16 mouse cellular contexts compared by ENCODE assay signal in genomic region chr2:59648444-59648843, GRCm38 (mm10). TPM values are rescaled to one million over a fixed set of nuclear protein-coding genes. Genes with fewer than 3 reads are reported as not detected.
DNase-seq lines count a peak whose midpoint lies in the region; ATAC-seq lines count a peak whose summit lies in the region.
"Had no signal": no experiment of that assay in that cellular context is flagged by ENCODE, and none has a peak within 500 bp of the region (broad histone marks: within the 10 kb centered on the region; RNA-seq: fewer than 3 reads in every experiment).

No protein-coding gene starts in this region.

- WGBS in heart, embryonic 14.5 days: 33% methylated on average over 12 of the region's 12 CpGs
- WGBS in forebrain, embryonic 12.5 days: 8% methylated on average over 12 of the region's 12 CpGs
- 7% methylated on average over 12 of the region's 12 CpGs for WGBS in hindbrain, embryonic 16.5 days
- WGBS in neural tube, embryonic 13.5 days: 11% methylated on average over 12 of the region's 12 CpGs

- H3K36me3 ChIP-seq in heart, embryonic 14.5 days (ENCODE audit: control insufficient read depth, insufficient read depth, low read length): no peaks in the 10 kb centered on the region
- H3K36me3 ChIP-seq in forebrain, embryonic 12.5 days (replicated peaks): no peaks in the 10 kb centered on the region
- H3K36me3 ChIP-seq in hindbrain, embryonic 16.5 days (ENCODE audit: control insufficient read depth, insufficient read depth, low read length): no peaks in the 10 kb centered on the region
- H3K36me3 ChIP-seq in neural tube, embryonic 13.5 days: no peaks in the 10 kb centered on the region
- H3K36me3 ChIP-seq: liver, embryonic 15.5 days had no signal

- no peak overlapping the region for H3K9ac ChIP-seq in heart, embryonic 14.5 days (ENCODE audit: low read length)
- H3K9ac ChIP-seq in forebrain, embryonic 12.5 days: no peak overlapping the region
- H3K9ac ChIP-seq in hindbrain, embryonic 16.5 days (ENCODE audit: low read depth, low read length): no peak overlapping the region
- H3K9ac ChIP-seq in neural tube, embryonic 13.5 days: no peak overlapping the region; the same call in 1 of the 2 replicates
- H3K9ac ChIP-seq: liver, embryonic 15.5 days had no signal

- ATAC-seq in heart, embryonic 14.5 days (ENCODE audit: insufficient number of reproducible peaks, insufficient read depth, low FRiP score, low read depth): no peak
- ATAC-seq in forebrain, embryonic 12.5 days (ENCODE audit: low FRiP score): no peak
- ATAC-seq in hindbrain, embryonic 16.5 days: peak; percentile 31; the same call in 1 of the 2 replicates
- ATAC-seq in neural tube, embryonic 13.5 days (ENCODE audit: low read depth): no peak

- no peak for DNase-seq in heart, adult 18-20 months
- DNase-seq in adrenal gland, adult (ENCODE audit: inconsistent age in 2 of 2, low spot score in 1 of 2): no peak
- DNase-seq in ovary, adult 18-20 months (ENCODE audit: low spot score): no peak
- no peak for DNase-seq in gastrocnemius, postnatal 36 days
- DNase-seq: cerebellum, adult 11-12 months; heart, adult 11 months; kidney, postnatal 36 days; right cerebral cortex, postnatal 25 days; thymus, postnatal 4 days had no signal

- no peaks in the 10 kb centered on the region for H3K27me3 ChIP-seq in heart, embryonic 14.5 days (ENCODE audit: control insufficient read depth, insufficient read depth, low read length)
- H3K27me3 ChIP-seq in forebrain, embryonic 12.5 days: peaks cover 22% of the 10 kb centered on the region
- H3K27me3 ChIP-seq in hindbrain, embryonic 16.5 days (replicated peaks; ENCODE audit: control insufficient read depth, insufficient read depth, low read length): no peaks in the 10 kb centered on the region
- peaks cover 14% of the 10 kb centered on the region; the same call in 1 of the 2 replicates for H3K27me3 ChIP-seq in neural tube, embryonic 13.5 days

- H3K4me2 ChIP-seq in heart, embryonic 14.5 days (ENCODE audit: low read length): peak overlapping the region; percentile 13; the same call in 1 of the 2 replicates
- peak overlapping the region; percentile 19; the same call in 1 of the 2 replicates for H3K4me2 ChIP-seq in forebrain, embryonic 12.5 days
- peak overlapping the region; percentile 18 for H3K4me2 ChIP-seq in hindbrain, embryonic 16.5 days (ENCODE audit: low read length)
- peak overlapping the region; percentile 32 for H3K4me2 ChIP-seq in neural tube, embryonic 13.5 days
- H3K4me2 ChIP-seq: liver, embryonic 15.5 days had no signal

- peak overlapping the region in 1 of 2 experiments; percentile 37; a peak in 1 of 4 replicates for H3K27ac ChIP-seq in heart, embryonic 14.5 days (replicated peaks in 1 of 2; ENCODE audit: control insufficient read depth in 1 of 2, insufficient read depth in 1 of 2, low read depth in 2 of 2, low read length in 2 of 2)
- no peak overlapping the region for H3K27ac ChIP-seq in forebrain, embryonic 12.5 days
- no peak overlapping the region for H3K27ac ChIP-seq in hindbrain, embryonic 16.5 days (ENCODE audit: low read depth, low read length)
- H3K27ac ChIP-seq in neural tube, embryonic 13.5 days (replicated peaks): no peak overlapping the region
- H3K27ac ChIP-seq: left cerebral cortex, adult 2 months; liver, embryonic 15.5 days; macrophage had no signal

- H3K9me3 ChIP-seq in heart, embryonic 14.5 days (ENCODE audit: control insufficient read depth, low read length): no peaks in the 10 kb centered on the region
- no peaks in the 10 kb centered on the region for H3K9me3 ChIP-seq in forebrain, embryonic 12.5 days
- no peaks in the 10 kb centered on the region for H3K9me3 ChIP-seq in hindbrain, embryonic 16.5 days (ENCODE audit: control insufficient read depth, low read length)
- H3K9me3 ChIP-seq in neural tube, embryonic 13.5 days: no peaks in the 10 kb centered on the region
- H3K9me3 ChIP-seq: liver, embryonic 15.5 days had no signal

- H3K4me1 ChIP-seq in heart, embryonic 14.5 days (ENCODE audit: control insufficient read depth in 2 of 2, insufficient read depth in 2 of 2, low read length in 2 of 2): peaks cover 17 to 56% of the 10 kb centered on the region in 2 experiments
- H3K4me1 ChIP-seq in forebrain, embryonic 12.5 days: peaks cover 43% of the 10 kb centered on the region
- peaks cover 13% of the 10 kb centered on the region for H3K4me1 ChIP-seq in hindbrain, embryonic 16.5 days (ENCODE audit: control insufficient read depth, insufficient read depth, low read depth, low read length)
- peaks cover 52% of the 10 kb centered on the region for H3K4me1 ChIP-seq in neural tube, embryonic 13.5 days (replicated peaks)

- intact Hi-C loops in gastrocnemius, postnatal 36 days (cut with DNase I): no loop called here

- no peak overlapping the region for H3K4me3 ChIP-seq in heart, embryonic 14.5 days (ENCODE audit: control insufficient read depth in 1 of 2, insufficient read depth in 1 of 2, low read depth in 1 of 2, low read length in 2 of 2)
- H3K4me3 ChIP-seq in forebrain, embryonic 12.5 days (replicated peaks): no peak overlapping the region
- no peak overlapping the region for H3K4me3 ChIP-seq in hindbrain, embryonic 16.5 days (ENCODE audit: low read length)
- H3K4me3 ChIP-seq in neural tube, embryonic 13.5 days: no peak overlapping the region
- H3K4me3 ChIP-seq: left cerebral cortex, adult 2 months; liver, embryonic 15.5 days had no signal

RNA-seq across cellular contexts. Expression of gene Tanc1, which starts 36.6 kb away (rescaled TPM):
- polyA plus RNA-seq in heart, embryonic 14.5 days (2014; fragmentation: Nextera tagmentation; extraction: Ambion mirVana): 27.2 and 27.8 TPM in 2 replicates
- total RNA-seq in heart, adult 18-20 months (2021): 10 to 100 TPM; 31.5 to 34.4 TPM
- polyA plus RNA-seq in forebrain, embryonic 12.5 days (2016; fragmentation: Nextera tagmentation; extraction: Ambion mirVana): 20.0 and 23.6 TPM in 2 replicates
- 7.2 and 7.4 TPM in 2 replicates for polyA plus RNA-seq in hindbrain, embryonic 16.5 days (2015; fragmentation: Nextera tagmentation; extraction: Ambion mirVana)
- polyA plus RNA-seq in neural tube, embryonic 13.5 days (2015; fragmentation: Nextera tagmentation; extraction: Ambion mirVana): 9.8 and 10.0 TPM in 2 replicates
- total RNA-seq in gastrocnemius, postnatal 36 days (2021): 1 to 10 TPM; 6.8 to 8.3 TPM
